Mouse (Mus musculus): ENCODE data around the gene Rtbdn. TPM values are rescaled to one million over a fixed set of nuclear protein-coding genes. Genes with fewer than 3 reads are reported as not detected.

Rtbdn gene
- polyA plus RNA-seq, 1 experiment from 2014 or later = 0.88 TPM

DNA sequence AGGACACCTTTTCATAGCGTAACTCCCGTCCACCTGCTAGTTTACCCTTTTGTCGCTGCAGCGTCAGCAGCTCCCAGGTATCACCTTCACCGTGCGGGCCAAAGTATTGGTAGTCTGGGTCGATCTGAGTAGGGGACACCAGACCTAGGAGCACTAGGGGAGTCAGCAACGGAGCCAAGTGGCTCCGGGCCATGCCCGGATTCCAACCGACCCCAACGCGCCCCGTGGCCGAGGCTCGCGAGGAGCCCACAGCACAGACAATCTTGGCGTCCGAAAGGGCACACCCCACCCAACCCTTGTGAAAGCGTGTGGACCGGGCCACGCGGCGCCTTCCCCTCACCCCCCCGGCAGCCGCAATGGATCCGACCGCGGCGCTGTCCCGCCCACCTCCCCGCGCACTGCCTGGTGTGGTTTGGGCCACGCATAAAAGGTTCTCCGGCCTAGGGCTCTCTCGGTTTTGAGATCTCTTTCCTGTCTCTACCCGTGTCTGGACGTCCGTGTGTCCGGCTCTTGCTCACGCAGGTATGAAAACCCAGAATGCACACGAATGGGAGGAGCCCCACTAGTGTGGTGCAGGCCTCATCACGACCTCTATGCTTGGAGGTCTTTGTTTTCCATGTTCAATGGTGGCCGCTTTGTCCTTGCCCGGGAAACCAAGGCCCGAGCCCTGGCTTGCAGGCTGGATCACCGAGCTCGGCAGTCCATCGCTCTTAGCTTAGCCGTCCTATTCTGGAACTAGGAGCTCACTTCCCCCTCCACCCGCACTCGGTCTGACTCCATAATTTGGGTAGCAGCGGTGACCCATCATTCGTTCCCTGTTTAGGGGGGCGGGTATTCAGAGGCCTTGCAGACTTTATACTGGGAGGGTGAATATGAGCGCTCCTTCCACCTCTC, 22.7 kb downstream of the Rtbdn start, which contains the start of the genes Gm49661, Prdx2 and Rnaseh2a:
Gm49661 (minus strand) TSS at position 193 of the 894 bp plus-strand sequence.
Prdx2 (plus strand) TSS at position 347 of the 894 bp plus-strand sequence.
Rnaseh2a (minus strand) TSS at position 527 of the 894 bp plus-strand sequence.
- Histone ChIP-seq H3K4me2 (peak within 1 kb of the TSS; percentile 94), H3K4me3 (replicated peaks) (peak within 1 kb of the TSS; percentile 63), H3K27ac (peak within 1 kb of the TSS; percentile 76), H3K27me3 (no peaks in the 10 kb centered on the region), H3K9ac (peak within 1 kb of the TSS; percentile 90), H3K4me1 (peaks cover 37% of the 10 kb centered on the region), H3K9me3 (no peaks in the 10 kb centered on the region), H3K36me3 (replicated peaks) (peaks cover 38% of the 10 kb centered on the region)
- ATAC-seq (ENCODE audit: low FRiP score) = peak; percentile 77
- under 1% methylated on average over 56 of the region's 56 CpGs for WGBS

DNA sequence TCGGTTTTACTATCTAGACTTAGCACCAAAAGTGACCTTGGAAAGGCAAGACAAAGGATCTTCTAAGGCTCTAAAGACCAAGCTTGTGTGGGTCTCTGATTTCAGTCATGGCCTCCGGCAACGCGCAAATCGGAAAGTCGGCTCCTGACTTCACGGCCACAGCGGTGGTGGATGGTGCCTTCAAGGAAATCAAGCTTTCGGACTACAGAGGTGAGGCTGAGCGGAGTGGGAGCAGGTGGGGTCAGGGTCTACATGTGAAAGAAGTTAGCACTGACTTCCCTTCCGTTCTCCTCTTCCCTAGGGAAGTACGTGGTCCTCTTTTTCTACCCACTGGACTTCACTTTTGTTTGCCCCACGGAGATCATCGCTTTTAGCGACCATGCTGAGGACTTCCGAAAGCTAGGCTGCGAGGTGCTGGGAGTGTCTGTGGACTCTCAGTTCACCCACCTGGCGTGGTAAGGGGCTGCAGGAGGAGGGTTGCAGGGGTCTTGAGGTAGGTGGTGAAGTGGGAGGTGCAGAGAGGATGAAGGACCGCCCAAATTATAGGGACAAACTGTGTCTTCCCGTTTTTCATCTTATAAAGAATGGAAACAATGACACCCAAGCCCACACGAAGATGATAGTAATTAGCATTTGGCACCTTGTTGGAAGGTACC, 23.5 kb downstream of the Rtbdn start:
- Histone ChIP-seq H3K4me3 (replicated peaks) (peak overlapping the region; percentile 63), H3K27me3 (no peaks in the 10 kb centered on the region), H3K9me3 (no peaks in the 10 kb centered on the region), H3K9ac (peak overlapping the region; percentile 90), H3K27ac (peak overlapping the region; percentile 76), H3K36me3 (replicated peaks) (peaks cover 46% of the 10 kb centered on the region), H3K4me1 (peaks cover 35% of the 10 kb centered on the region), H3K4me2 (peak overlapping the region; percentile 94)
- ATAC-seq (ENCODE audit: low FRiP score) = no peak
- WGBS = 10% methylated on average over 21 of the region's 21 CpGs

DNA sequence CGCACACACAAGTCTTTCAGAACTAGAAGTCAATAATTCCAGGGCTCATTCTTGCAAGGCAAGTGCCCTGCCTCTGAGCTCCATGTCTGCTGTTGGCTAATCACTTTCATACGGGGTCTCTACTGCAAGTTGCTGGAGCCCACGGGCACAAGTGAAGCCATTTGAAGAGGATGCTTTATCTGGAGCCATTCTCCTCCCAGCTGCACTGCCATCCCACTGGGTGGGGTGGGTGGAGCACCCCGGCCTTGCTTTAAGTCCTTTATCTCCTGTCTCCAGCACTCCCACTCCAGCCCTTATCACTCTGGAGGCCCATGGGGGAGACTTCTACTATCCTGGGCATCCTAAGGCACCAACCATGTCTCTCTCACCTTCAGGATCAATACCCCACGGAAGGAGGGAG, 24.1 kb downstream of the Rtbdn start:
- peak overlapping the region; percentile 90 for H3K9ac ChIP-seq
- peak overlapping the region; percentile 76; the same call in 1 of the 2 replicates for H3K27ac ChIP-seq
- no peaks in the 10 kb centered on the region for H3K9me3 ChIP-seq
- H3K4me3 ChIP-seq (replicated peaks) = peak overlapping the region; percentile 63
- H3K36me3 ChIP-seq (replicated peaks) = peaks cover 46% of the 10 kb centered on the region
- H3K4me1 ChIP-seq = peaks cover 38% of the 10 kb centered on the region
- WGBS = 74% methylated on average over 5 of the region's 5 CpGs
- H3K27me3 ChIP-seq = no peaks in the 10 kb centered on the region
- ATAC-seq (ENCODE audit: low FRiP score) = no peak
- H3K4me2 ChIP-seq = peak overlapping the region; percentile 94

DNA sequence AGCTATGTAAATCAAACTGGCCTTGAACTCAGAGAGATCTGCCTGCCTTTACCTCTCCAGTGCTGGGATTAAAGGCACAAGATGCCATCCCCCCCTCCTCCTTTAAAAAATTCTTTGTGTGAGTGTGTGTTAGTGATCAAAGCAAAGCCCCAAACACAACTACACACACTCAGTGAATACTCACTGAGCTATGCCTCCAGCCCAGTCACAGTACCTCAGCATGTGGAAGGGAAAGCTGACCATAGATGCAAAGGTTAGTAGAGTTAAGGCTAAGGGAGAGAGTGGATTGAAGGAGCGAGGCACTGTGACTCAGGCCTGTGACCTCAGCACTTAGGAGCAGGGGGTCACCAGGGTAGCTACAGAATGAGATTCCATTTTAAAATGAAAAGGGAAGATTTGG, 26.3 kb downstream of the Rtbdn start:
- WGBS = 73% methylated on average over 1 of the region's 1 CpGs
- Histone ChIP-seq H3K4me2 (no peak overlapping the region), H3K9ac (no peak overlapping the region), H3K27ac (0 out of 2 replicates have a peak overlapping the region, but pooled peaks have one; percentile 8), H3K27me3 (peaks cover 15% of the 10 kb centered on the region), H3K4me3 (replicated peaks) (no peak overlapping the region), H3K36me3 (replicated peaks) (peaks cover 46% of the 10 kb centered on the region), H3K4me1 (peaks cover 56% of the 10 kb centered on the region), H3K9me3 (no peaks in the 10 kb centered on the region)
- no peak for ATAC-seq (ENCODE audit: low FRiP score)

DNA sequence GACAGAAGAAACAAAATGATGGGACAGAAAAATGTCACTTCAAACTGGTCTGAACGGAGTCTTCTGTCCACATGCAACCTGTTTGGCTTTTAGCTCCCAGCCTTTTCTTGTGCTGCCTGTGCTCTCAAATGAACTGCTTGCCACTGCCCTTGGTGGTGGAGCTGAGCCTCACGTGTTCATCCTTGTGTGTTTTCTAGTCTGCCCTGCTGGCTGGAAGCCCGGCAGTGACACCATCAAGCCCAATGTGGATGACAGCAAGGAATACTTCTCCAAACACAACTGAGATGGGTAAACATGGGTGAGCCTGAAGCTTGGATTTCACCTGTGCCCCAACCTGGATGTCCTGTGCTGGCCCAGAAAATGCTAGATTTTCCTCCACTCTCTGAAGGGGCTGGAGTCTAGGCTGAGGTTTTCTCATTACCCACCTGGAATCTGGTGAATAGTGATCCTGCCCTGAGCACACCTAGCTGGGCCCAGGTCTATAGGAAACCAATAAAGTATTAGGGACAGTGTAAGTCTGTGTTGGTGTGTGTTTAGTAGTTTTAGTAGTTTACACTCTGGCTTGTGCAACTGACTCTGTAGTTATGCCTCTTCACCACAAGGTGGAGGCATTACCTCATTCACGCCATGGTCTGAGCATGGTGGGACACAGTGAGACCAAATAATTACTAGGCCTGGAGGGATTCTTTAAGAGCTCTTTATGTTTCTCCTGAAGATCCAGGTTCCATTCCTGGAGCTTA, 27.2 kb downstream of the Rtbdn start:
- Histone ChIP-seq H3K4me3 (replicated peaks) (peak overlapping the region; percentile 7; the same call in 1 of the 2 replicates), H3K4me2 (no peak overlapping the region), H3K27ac (peak overlapping the region; percentile 8; the same call in 1 of the 2 replicates), H3K9ac (no peak overlapping the region; the same call in 1 of the 2 replicates), H3K4me1 (peaks cover 58% of the 10 kb centered on the region), H3K36me3 (replicated peaks) (peaks cover 46% of the 10 kb centered on the region), H3K9me3 (no peaks in the 10 kb centered on the region), H3K27me3 (peaks cover 24% of the 10 kb centered on the region)
- ATAC-seq (ENCODE audit: low FRiP score) = 0 out of 2 replicates have a peak, but pooled peaks have one; percentile 15
- 63% methylated on average over 4 of the region's 4 CpGs for WGBS

DNA sequence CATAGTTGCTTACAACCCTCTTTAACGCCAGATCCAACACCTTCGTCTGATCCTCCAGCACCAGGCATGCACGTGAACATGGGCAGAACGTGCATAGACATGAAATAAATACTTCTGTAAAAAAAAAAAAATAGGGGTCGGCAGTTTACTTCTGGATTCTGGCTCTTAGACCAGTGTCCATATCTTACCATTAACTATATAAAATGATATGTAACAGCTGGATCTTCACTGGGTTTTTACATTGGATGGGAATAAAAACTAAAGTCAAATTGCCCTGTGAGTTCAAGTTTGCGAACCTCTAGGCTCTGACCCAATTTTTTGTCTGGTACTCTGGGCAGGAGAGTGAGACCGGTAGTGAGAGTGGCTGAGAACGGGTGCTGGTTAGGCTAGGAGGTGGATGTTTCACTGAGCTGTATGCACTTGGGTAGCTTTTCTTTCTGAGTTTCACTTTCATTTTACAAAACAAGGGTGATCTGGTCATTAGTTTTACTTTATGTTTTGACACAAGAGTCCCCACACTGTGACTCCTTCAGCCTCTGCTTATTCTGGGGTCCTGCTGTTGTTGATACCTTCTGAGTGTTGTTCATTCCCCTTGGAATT, 27.9 kb downstream of the Rtbdn start:
- Histone ChIP-seq H3K27ac (no peak overlapping the region), H3K4me3 (replicated peaks) (no peak overlapping the region), H3K9ac (no peak overlapping the region), H3K4me2 (no peak overlapping the region), H3K27me3 (peaks cover 31% of the 10 kb centered on the region), H3K36me3 (replicated peaks) (peaks cover 46% of the 10 kb centered on the region), H3K9me3 (no peaks in the 10 kb centered on the region), H3K4me1 (peaks cover 62% of the 10 kb centered on the region)
- 83% methylated on average over 8 of the region's 8 CpGs for WGBS
- no peak for ATAC-seq (ENCODE audit: low FRiP score)

DNA sequence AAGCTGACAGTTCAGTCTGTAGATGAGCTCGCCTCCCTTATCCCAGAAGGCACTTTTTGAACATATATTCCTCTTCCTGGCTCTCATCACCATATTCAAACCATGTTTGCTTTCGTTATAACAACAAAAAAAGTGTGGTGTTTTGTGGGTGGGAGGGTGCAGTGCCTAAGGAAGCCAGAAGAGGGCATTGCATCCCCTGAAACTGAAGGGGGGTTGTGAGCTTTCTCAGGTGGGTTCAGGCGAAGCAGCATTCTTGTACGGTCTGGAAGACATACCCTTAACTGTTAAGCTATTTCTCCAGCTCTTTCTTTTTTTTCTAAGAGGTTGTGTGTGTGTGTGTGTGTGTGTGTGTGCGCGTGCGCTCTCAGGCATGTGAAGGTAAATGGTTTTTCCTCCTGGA, 28.6 kb downstream of the Rtbdn start:
- Histone ChIP-seq H3K9me3 (no peaks in the 10 kb centered on the region), H3K27ac (0 out of 2 replicates have a peak overlapping the region, but pooled peaks have one; percentile 42), H3K36me3 (replicated peaks) (peaks cover 46% of the 10 kb centered on the region), H3K27me3 (peaks cover 38% of the 10 kb centered on the region), H3K9ac (no peak overlapping the region), H3K4me1 (peaks cover 67% of the 10 kb centered on the region), H3K4me2 (peak overlapping the region; percentile 88; the same call in 1 of the 2 replicates), H3K4me3 (replicated peaks) (no peak overlapping the region)
- no peak for ATAC-seq (ENCODE audit: low FRiP score)
- 21% methylated on average over 7 of the region's 7 CpGs for WGBS

DNA sequence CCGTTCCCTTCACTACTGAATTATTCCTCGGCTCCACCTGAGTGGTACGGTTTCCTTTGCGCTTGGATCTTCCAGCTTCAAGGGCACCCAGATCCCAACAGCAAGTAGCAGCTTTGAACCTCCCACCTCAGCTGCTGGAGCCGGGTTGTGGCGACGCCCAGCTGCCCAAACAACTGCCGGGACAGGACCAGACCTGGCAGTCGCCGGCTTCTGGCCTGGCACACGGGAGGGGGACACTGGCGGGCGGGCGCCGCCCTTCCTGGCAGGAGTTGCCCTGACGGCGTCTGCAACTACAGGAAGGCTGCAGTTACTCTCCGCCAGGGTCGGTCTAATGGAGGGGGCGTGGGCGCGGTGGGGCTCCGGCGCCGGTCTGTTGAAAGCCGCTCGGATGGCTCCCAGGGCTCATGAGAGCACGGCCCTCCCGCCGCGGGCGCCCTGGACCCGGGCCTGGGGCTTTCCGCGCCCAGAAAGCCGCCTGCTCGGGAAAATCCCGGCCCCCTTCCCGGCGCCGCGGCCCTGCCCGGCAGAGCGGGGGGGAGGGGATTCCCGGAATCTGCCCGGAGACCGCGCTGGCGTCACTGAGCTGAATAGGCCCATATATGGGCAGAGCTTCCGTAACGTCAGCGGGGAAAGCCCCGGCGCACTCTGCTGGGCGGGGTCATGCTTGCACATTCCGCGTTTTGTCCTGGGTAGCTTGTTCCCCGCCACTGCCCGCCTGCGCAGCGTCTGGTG, 29.4 kb downstream of the Rtbdn start:
- H3K4me1 ChIP-seq = peaks cover 67% of the 10 kb centered on the region
- 1% methylated on average over 61 of the region's 61 CpGs for WGBS
- H3K4me2 ChIP-seq = peak overlapping the region; percentile 88
- H3K9me3 ChIP-seq = no peaks in the 10 kb centered on the region
- peak overlapping the region; percentile 41 for H3K9ac ChIP-seq
- peaks cover 40% of the 10 kb centered on the region for H3K36me3 ChIP-seq (replicated peaks)
- peak; percentile 88 for ATAC-seq (ENCODE audit: low FRiP score)
- peaks cover 45% of the 10 kb centered on the region for H3K27me3 ChIP-seq
- H3K27ac ChIP-seq = peak overlapping the region; percentile 42
- peak overlapping the region; percentile 46 for H3K4me3 ChIP-seq (replicated peaks)

DNA sequence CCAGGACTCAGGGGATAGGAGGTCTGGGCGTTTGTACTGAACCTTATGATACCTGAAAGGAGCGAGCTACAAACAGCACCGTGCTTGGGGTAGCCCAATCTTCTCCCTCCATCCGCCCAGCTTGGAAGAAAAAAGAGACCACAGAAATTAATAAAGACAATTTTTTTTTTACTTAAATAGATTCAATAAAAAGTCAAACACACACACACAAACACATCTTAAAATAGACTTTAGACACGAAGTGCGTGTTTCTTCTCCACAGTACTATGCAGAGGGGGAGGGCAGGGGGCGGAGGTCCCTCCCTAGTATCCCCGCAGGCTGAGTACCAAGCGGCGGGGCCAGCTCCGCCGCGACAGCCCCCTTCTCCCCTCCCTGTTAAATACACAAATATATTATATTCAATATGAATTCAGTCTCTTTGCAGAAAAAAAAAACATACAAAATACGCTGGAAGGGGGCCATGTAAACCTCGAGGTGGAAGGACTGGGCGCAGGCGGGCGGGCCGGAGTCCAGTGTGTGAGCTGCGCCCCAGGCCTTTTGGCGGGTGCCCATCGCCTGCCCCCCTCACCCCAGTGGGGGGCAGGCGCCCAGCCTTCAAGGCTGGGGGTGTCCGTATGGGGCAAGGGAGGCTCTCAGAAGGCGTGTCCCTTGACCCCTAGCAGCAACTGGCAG, 30.1 kb downstream of the Rtbdn start:
- Histone ChIP-seq H3K27me3 (peaks cover 52% of the 10 kb centered on the region), H3K9me3 (no peaks in the 10 kb centered on the region), H3K4me2 (peak overlapping the region; percentile 88), H3K4me3 (replicated peaks) (peak overlapping the region; percentile 46), H3K36me3 (replicated peaks) (peaks cover 33% of the 10 kb centered on the region), H3K4me1 (peaks cover 64% of the 10 kb centered on the region), H3K27ac (no peak overlapping the region), H3K9ac (peak overlapping the region; percentile 47)
- 2% methylated on average over 25 of the region's 25 CpGs for WGBS
- ATAC-seq (ENCODE audit: low FRiP score) = no peak

DNA sequence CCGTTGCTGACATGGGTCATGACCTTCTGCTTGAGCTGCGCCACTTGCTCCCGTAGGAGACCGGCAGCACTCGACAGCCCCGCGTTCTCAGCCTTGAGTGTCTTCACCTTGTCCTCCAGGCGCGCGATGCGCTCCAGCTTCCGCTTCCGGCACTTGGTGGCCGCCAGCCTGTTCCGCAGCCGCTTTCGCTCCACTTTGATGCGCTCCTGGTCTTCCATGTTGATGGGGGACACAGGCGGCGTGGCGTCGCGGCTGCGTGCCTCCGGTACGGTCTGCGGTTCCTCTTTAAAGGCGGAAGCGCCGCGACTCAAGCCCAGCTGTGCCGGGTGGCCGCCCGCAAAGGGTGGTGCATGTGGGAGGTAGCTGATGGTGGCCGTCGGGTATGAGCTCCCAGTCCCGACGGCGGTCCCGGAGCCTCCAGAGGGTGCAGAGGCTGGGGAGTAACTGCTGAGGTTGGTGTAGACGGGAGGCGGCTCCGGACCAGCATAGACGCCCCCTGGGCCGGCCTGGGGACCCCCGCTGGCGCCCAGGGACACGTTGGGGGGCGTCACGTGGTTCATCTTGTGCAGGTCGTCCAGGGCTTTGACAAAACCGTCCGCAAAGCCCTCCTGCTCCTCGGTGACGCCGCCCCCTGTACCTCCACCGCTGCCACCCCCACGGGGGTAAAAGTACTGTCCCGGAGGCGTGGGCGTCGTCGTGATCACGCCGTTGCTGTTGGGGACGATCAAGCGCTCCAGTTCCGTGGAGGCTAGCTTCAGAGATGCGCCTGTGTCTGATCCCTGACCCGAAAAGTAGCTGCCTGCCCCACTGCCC, 30.9 kb downstream of the Rtbdn start:
- peak overlapping the region; percentile 46 for H3K4me3 ChIP-seq (replicated peaks)
- 1% methylated on average over 70 of the region's 70 CpGs for WGBS
- no peak for ATAC-seq (ENCODE audit: low FRiP score)
- peak overlapping the region; percentile 49 for H3K9ac ChIP-seq
- no peaks in the 10 kb centered on the region for H3K9me3 ChIP-seq
- H3K27me3 ChIP-seq = peaks cover 57% of the 10 kb centered on the region
- peaks cover 26% of the 10 kb centered on the region for H3K36me3 ChIP-seq (replicated peaks)
- H3K4me1 ChIP-seq = peaks cover 64% of the 10 kb centered on the region
- H3K4me2 ChIP-seq = peak overlapping the region; percentile 88
- H3K27ac ChIP-seq = no peak overlapping the region

Measured in forebrain, embryonic 12.5 days (tissue).